Mouse (Mus musculus): ENCODE data around the gene Zfp943.
"Not testable (repeated sequence)": the region's sequence is repeated elsewhere in the genome, so short reads cannot be mapped to it uniquely, and the experiment has no call there.

Zfp943 gene

DNA sequence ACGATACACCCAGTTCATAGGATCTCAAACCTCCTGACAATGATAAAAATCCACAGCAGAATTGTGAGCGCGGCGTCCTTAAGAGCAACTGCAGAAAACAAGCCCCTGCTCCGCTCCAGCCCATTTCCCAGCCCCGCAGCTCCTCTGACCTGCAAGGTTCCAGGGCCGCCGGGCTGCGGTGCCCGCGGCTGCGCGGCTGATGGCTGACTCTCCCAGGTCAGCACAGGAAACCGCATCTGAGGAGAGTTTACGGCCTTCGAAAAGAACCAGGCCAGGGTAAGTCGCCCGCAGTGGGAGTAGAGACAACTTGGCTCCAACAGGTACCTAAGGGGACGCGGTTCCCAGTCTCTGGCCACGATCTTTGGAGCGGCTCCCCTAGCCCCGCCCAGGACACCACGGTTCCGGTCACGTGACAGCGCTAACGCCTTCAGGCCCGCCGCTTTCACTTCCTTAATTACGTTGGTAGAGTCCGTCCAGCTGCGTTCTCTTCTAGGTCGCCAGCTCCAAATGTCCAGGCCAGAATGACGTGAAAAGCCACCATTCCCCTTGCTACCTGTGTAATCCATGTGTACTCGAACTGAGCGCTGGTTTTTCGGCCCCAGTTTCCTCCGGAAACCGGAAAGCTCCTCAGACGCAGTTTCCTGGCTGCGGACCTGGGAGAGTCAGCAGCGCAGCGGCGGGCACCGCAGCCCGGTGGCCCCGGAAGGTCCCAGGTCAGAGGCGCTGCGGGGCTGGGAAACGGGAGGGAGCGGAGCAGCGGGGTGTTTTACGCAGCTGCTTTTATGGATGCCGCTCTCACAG is at the start of gene Zfp943, which contains the start of gene Zfp942:
Gene Zfp943, plus strand, starts transcription at position 446 of the 801 bp plus-strand sequence.
Gene Zfp942, minus strand, starts transcription at position 358 of the 801 bp plus-strand sequence.
- not testable (repeated sequence) for DNase-seq (ENCODE audit: extremely low read depth, low read depth, low spot score)

DNA sequence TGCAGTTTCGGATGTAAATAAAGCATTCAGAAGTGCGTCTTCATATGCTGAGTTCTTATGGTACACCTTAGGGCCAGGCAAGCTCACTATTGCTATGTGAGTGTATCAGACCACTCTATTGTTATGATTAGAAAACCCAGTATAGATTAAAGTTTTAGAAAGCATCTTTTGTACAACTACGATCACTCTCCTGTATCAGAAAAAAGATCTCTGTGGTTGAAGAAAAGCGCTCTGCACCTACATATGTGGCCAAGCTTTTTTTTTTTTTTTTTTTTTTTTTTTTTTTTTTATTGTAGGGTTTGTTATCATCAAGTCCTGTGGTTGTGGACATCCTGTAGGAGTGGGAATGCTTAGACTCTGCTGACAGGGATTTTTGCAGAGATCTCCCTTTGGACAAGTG is 950 bp downstream of the Zfp943 start:
- DNase-seq (ENCODE audit: extremely low read depth, low read depth, low spot score) = no peak

DNA sequence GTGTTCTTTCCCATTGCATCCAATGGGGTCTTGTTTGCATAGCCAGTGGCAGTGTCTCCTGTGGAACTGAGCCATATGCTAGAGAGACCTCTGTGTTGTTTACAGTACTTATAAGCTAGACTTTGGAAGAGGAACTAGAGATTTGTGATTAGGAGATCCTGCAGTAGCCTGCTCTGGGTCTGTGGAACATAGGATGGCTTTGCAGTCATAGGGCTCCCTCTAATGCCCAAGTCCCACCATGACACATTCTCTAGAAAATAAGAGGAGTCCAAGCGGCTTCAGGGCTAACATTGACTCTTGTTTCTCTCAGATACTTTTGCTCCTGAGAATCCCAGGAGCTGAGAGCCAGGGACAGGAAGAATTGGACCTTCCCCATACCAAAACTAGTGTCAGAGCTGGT is 73.2 kb downstream of the Zfp943 start:
- DNase-seq (ENCODE audit: extremely low read depth, low read depth, low spot score) = not testable (repeated sequence)

DNA sequence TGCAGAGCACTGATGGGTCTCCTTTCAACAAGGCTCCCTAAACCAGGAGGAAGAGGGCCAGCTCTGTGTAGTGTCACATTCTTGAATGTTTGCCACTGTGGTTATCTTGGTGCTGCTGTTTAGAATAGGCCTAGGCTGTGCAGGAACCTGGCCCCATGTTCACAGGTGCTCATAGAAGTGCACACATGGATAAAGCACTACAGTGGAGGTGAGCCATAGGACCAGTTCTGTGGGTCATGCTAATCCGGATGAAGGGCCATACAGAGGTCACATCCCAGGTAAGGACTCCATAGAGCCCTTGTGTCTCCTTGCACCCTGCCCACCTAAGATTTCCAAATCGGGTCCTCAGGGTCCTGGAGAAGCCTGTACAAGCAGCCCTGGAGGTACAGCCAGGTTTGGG is 87.1 kb downstream of the Zfp943 start:
- DNase-seq (ENCODE audit: extremely low read depth, low read depth, low spot score) = no peak

DNA sequence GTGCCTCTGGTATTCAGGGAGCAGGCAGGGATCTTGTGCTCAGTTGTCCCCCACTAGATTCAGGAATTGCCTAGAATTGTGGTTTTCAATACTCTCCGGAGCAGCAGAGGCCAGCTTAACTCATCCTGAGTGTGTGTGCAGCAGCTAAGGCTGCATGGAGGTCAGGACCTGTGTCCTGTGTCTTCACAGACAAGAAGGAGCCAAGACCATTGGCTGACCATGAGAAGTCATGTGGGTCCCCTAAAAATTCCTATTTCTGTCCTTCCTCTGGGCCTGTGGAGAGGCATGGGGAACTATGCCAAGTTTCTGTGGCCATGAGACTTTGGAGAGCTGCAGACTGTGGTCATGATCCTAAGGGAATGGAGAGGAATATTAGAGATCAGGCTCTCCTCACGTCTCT is 90.9 kb downstream of the Zfp943 start:
- no peak for DNase-seq (ENCODE audit: extremely low read depth, low read depth, low spot score)

DNA sequence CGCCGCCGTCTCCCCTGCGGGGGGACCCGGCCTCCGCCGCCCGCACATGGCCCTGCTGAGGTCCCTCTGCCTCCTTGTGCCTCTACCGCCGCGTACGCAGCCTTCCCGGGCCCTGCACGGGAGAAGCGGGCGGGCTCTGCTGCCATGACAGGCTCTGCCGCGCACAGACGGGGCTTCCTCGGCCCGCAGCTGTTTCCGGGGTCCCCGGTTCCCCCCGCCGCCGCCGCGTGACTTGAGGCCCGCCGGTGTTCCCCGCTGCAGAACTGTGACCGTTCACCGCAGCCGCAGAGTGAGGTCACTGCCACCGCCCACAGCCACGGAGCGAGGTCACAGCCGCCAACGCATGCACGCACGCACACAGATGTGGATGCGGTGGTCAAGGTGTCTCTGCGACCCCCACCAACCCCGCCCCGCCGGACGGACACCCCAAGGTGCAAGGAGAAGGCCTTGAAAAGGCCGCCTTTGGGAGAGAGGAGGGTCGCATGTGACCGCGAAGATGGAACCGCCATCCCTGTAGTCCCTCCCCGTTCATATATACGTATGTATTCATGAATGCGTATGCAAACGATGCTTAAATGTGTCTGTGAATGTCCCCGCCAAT is 118.8 kb downstream of the Zfp943 start:
- DNase-seq (ENCODE audit: extremely low read depth, low read depth, low spot score) = no peak

DNA sequence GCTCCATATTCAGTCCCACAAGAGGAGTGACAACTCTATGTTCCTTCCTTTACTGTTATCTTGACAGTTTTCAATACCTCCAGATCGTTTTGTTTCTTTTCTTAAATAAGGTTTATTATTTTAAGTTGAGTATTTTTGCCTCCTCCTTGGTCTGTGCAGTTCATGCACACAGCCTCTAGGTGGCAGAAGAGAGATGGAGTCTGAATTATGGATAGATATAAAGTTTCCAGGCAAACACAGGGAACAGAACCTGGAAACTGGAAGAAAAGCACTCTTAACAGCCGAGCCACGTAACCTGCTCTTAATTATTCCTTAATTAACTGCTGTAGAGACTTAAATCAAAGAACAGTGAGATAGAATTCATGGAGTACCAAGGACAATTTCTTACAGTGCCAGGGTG is 120.9 kb downstream of the Zfp943 start:
- not testable (repeated sequence) for DNase-seq (ENCODE audit: extremely low read depth, low read depth, low spot score)

DNA sequence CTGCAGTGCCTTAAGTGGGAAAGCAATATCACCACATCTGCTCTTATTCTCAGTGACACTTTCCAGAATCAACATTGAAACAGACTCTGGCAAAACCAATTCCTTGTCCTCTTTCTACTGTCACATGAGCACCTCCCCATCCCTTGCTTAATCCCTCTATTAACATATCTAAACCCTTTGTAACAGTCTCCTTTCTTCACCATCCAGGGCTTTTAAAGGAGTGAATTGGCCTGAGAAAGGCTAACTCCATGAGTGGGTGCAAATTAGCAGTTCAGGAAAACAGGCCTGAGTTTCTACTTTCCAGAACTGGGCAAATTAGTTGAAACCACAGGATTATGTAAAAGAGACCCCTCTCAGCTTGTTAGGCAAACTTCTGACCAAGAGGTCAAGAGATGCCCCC is 156.4 kb downstream of the Zfp943 start:
- no peak for DNase-seq (ENCODE audit: extremely low read depth, low read depth, low spot score)

All from fat pad, adult 2 months (tissue).